Mouse (Mus musculus): ENCODE results near the gene Rapgef4. TPM values are rescaled to one million over a fixed set of nuclear protein-coding genes. Genes with fewer than 3 reads are reported as not detected.

The Rapgef4 gene
- polyA plus RNA-seq, 1 experiment, result 1.9 TPM

GRCm38 (mm10) chr2:72148647-72149046 is 167.6 kb downstream of the Rapgef4 start:
- DNase-seq (ENCODE audit: low spot score), result no peak

GRCm38 (mm10) chr2:72149059-72149458 is 168.0 kb downstream of the Rapgef4 start:
- DNase-seq (ENCODE audit: low spot score), result no peak

- DNase-seq (ENCODE audit: low spot score), result no peak
Measured at GRCm38 (mm10) chr2:72151792-72152554, 170.9 kb downstream of the Rapgef4 start.

GRCm38 (mm10) chr2:72152746-72153145 is 171.7 kb downstream of the Rapgef4 start:
- DNase-seq (ENCODE audit: low spot score), result no peak

DNA sequence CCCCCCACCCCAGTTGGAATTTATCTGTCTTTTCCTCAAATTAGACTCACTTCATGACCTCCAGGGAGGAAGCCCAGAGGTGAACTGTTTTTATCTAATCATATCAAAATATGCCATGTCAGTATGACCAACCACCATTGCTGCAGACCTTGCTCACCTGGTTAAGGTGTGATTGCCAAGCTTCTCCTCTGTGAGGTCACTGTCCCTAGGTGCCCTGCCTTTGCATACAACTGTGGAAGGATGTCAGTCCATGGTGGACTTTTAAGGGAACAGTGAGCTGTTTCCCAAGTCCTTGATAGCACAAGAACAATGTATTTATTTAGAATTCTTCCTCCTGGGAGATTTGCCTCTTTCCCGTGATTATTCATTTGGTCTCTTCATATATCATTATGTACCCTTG is 172.8 kb downstream of the Rapgef4 start:
- no peak for DNase-seq (ENCODE audit: low spot score)

GRCm38 (mm10) chr2:72155102-72155773 is 174.2 kb downstream of the Rapgef4 start:
- DNase-seq (ENCODE audit: low spot score), result no peak

DNA sequence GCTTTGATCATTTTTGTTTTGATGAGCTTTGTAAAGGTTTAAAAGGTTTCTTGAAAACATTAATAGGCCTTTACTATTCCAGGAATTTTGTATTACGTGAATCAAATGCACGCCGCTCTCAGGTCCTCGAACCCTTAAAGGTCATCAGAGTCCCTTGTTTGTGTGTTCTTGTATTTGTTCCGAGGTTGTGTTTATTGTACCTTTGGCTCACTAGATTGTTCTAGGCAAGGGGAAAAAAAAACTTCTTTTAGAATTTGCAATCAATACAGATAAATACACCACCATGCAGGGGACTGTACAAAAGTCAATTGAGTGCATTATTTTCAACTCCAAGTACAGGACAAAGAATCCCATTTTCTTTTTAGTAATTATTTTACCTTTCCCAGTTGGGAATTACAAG is 175.4 kb downstream of the Rapgef4 start:
- no peak for DNase-seq (ENCODE audit: low spot score)

DNA sequence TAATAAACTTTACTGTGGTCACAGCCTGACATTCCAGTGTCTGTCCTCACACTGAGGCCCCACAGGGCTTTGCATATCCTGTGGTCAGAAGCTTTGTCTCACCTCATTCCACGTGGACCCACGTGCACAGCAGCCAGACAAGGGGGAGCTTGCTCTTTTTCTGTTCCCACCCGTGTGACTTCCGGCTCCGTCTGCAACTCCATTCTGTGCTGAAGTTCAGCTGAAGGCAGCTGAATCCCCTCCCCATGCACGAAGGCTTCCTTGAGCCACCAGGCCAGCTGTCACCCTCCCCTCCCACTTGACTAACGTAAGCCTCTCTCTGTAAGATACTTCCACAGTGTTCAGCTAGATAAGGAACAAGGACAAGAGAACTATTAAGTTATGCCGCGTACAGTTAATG is 176.5 kb downstream of the Rapgef4 start:
- no peak for DNase-seq (ENCODE audit: low spot score)

- DNase-seq (ENCODE audit: low spot score), result no peak
Measured at GRCm38 (mm10) chr2:72158045-72158444, 177.0 kb downstream of the Rapgef4 start.

DNA sequence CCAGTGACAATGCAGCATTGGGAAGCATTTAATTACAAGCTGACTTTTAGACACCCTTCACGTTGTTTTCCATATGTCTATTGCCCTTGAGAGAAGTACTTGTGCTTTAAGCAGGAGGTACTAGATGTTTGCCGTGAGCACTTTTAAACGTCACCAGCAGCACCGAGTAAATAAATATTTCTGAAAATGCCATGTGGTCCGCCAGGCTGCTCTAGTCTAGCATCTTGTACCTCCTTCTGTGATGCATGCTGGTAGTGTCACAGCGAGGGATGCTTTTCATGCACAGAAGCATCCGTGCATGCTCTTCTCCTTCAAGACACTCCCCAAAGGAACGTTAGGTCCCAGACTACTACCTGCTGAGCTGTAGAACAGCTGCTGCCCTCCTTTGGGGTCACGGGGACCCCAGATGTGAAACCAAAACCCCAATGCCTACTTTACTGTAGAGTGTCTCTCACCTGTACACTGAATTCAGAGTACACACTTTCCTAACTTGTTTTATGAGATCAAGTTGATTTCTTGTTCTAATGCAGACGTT is 177.7 kb downstream of the Rapgef4 start:
- DNase-seq (ENCODE audit: low spot score), result no peak

DNA sequence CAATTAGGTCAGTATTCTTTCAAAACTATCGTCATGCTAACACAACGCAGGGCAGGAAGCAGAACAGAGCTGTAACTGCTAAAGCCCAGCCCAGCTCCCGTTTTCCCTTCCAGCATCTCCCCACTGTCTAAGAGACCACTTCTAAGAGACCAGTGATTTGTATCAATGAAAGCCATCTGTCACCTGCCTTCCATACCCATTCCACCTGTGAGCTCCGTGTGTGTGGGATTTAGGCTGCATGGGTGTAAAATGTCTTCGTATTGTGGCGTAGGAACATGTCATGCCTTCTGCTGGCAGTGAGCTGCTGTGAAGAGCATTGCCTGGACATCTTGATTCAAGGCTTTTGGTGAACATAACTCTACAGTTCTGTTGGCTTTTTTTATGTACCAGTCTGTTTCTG is 178.2 kb downstream of the Rapgef4 start:
- DNase-seq (ENCODE audit: low spot score), result no peak

DNA sequence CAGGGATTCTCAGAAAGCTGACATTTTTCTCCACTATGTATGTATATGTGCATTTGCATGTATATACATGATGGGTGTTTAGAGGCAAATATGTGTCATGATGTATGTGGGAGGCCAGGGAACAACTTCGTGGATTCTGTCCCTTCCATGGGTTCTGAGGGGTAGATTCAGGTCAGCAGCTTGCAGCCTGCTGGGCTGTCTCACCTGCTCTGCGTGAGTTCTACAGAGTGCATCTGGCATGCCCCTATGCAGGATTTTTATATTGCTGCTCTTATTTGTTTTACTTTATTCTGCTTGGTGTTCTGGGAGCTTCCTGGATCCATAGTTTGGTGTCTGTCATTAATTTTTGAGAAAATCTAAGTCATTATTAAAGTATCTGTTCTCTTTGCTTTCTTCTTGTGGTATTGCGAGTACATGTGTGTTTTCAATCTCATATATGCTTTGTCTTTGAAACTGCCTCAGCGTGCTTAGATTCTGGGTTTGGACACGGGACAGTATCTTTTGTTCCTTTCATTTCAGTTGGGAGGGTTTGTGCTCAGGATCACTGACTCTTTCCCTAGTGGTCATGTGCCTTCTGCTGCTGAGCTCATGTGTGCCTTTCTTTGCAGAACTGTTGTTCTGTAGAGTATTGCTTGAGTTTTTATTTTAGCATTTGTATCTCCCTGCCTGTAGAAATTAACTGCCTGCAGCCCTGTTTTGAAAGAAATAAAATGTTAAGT is 184.3 kb downstream of the Rapgef4 start:
- no peak for DNase-seq (ENCODE audit: low spot score)

DNA sequence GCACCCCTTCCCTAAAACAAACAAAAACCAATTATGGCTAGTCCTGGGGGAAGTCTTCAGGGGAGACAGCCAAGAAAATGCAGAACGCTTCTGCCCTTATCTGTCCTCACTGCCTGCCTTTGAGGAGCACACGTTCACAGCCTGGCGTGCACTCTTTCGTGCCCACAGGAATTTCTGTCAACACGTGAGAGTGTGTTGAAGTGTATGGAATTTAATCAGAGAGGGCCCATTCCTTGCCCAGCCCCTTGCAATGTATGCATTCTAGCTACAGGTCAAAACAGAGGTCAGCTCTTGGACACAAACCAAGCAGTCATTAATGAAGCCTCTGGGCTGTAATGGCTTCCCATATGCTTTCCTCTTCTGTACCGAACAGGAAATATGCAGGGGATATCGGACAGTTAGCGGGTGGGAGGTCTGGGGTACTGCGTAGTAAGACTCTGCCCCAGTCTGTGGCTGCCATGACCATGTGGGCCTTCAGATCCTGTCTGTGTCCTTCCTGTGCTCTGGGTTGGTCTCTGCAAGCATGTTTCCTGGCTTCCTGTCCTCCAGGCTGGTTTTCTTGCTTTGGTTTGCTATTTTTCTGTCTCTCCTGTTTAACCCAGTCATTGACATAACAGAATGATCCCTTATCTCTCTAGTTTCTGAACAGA is 188.5 kb downstream of the Rapgef4 start:
- no peak for DNase-seq (ENCODE audit: low spot score)

DNA sequence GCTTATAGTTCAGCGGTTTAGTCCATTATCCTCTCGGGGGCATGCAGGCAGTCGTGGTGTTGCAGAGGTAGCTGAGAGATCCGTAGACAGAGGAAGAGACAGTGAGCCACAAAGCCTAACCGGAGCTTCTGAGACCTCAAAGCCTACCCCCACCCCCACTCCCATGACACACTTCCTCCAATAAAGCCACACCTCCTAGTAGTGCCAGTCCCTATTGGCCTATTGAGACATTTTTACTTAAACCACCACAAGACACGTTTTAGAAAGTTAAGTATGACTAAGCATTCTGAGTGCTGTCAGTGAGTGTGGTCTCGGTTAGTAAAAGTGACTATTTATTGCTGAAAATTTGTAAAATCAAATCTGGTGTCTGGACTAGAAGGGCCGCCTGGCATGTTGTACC is 189.5 kb downstream of the Rapgef4 start:
- DNase-seq (ENCODE audit: low spot score), result no peak

DNA sequence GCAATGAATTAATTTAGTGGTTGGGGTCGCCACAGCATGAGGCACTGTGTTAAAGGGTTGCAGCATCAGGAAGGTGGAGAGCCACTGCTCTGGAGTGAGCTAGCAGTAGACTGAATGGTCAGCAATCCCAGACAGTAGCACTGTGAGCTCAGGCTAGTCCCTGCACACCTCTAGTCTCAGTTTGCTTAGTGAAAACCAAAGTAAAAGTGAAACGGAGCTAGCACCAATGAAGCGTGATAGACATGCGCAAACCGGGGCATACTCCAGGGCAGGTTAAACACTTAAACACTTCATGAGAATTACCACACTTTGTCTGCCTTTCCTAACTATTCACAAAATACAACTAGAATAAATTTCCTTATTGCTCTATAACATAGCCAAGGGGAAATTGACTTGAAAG is 190.2 kb downstream of the Rapgef4 start:
- DNase-seq (ENCODE audit: low spot score), result no peak

- no peak for DNase-seq (ENCODE audit: low spot score)
Measured at GRCm38 (mm10) chr2:72173010-72173409, 192.0 kb downstream of the Rapgef4 start.

DNA sequence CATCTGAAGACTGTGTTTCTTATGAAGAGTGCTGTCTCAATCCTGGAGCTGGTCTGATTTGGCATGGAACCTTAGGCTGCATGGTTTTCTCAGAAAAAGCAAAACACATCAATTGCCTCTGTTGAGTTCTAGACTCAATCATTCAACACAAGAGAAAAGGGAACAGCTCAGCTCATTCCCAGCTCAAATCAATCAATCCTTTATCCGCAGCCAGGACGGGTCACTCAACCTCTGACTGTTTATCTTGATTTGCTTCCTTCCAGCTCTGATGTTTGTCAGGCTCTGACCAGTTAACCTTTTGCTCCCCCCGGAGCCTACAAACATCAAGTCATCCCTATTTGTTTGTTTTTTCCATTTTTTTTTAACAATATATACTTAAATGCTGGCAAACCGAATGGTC is 192.8 kb downstream of the Rapgef4 start:
- no peak for DNase-seq (ENCODE audit: low spot score)

DNA sequence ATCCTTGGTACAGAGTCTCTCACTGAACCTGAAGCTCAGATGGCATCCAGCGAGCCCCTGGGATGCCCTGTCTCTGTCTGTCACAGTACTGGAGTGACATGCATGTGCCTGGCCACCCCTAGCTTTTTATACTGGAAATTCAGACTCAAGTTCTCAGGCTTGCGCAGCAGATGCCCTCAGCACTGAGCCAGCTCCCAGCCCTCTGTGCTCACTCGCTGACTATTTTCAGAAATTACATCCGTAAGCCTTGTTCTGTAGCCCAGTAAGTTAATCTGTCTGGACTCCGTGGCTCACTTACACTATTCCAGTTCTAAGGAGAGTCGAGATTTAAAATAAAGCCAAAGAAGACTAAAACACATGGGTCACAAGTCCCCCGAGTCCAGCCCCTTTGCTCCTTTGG is 194.5 kb downstream of the Rapgef4 start:
- DNase-seq (ENCODE audit: low spot score), result no peak

DNA sequence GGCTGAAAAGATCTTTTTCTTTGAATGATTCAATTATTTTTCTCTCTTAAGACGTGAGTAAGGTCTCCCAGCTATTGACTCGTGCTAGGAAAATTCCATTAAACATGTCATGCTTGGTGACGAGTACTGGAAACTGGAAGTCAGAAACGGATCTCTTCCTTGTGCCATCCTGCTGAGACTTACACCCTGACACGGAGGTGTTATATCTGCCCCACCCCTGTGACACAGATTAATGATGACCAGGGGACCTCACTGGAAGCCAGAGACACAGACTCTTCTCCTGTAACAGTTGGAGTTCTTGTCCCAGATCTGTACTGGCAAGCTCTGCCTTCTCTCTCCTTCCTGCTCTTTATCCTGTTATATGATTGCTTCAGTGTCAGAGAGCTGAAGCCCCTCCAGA is 194.9 kb downstream of the Rapgef4 start:
- no peak for DNase-seq (ENCODE audit: low spot score)

- DNase-seq (ENCODE audit: low spot score), result no peak
Measured at GRCm38 (mm10) chr2:72177214-72178023, 196.4 kb downstream of the Rapgef4 start.

DNA sequence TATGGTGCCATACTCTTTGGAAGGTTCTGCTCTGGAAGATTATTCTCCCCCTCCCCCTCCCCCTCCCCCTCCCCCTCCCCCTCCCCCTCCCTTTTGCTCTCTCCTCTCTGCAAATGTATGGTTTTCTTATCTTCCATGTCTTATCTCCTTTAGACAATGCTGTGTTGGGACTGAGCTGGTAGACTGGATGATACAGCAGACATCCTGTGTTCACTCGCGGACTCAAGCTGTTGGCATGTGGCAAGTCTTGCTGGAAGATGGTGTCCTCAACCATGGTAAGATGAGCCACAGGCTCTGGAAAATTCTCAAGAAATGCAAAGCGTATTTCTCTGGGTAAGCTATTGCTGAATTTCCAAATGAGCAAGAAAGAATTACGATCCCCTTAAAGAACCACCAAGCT is 197.0 kb downstream of the Rapgef4 start:
- DNase-seq (ENCODE audit: low spot score), result no peak

Data from urinary bladder, adult 2 months (tissue).